Mouse (Mus musculus) liver, embryonic 14.5 days (tissue): Measurements from ENCODE around the gene Mcat. TPM values are rescaled to one million over a fixed set of nuclear protein-coding genes. Genes with fewer than 3 reads are reported as not detected.

Source experiments
- ATAC-seq: fragments of 200-750 bp; cut with Nextera tagmentation; 2 replicates; pipeline ENCODE4 v1.8.0; 2017; ENCODE audit warnings: moderate number of reproducible peaks, mild to moderate bottlenecking, moderate library complexity; ENCODE audit not compliant: insufficient read depth
- DNase-seq, 3 experiments: peaks; one replicate each; pipeline ENCODE4 v3.0.0-alpha.2; 2012 to 2013; ENCODE audit warnings: low read depth in 3 of 3, low spot score in 3 of 3
- H3K27ac ChIP-seq: fragments of 300-500 bp; sonication (generic); 2 replicates; pipeline ENCODE4 v1.5.1; 2014; ENCODE audit warnings: moderate library complexity, mild to moderate bottlenecking, control low read depth, inconsistent platforms
- H3K27me3 ChIP-seq: fragments of 300-500 bp; sonication (generic); 2 replicates; pipeline ENCODE4 v1.6.1; 2014; ENCODE audit warnings: mild to moderate bottlenecking, low read length, moderate library complexity; ENCODE audit not compliant: control insufficient read depth, insufficient read depth
- H3K36me3 ChIP-seq: fragments of 300-500 bp; sonication (generic); replicated peaks from 2 replicates; pipeline ENCODE4 v1.6.1; 2014; ENCODE audit warnings: low read depth; ENCODE audit not compliant: control insufficient read depth, insufficient read depth
- H3K4me1 ChIP-seq, 2 experiments: fragments of 200-500 bp in 1 of 2; fragments of 300-500 bp in 1 of 2; sonication (generic) in 1 of 2; replicated peaks; 2 replicates each; pipeline ENCODE4 v1.6.1; 2012 to 2014; ENCODE audit warnings: antibody characterized with exemption in 1 of 2, inconsistent platforms in 1 of 2, low read length in 1 of 2; ENCODE audit not compliant: control insufficient read depth in 2 of 2, insufficient read depth in 2 of 2
- H3K4me2 ChIP-seq: fragments of 300-500 bp; sonication (generic); 2 replicates; pipeline ENCODE4 v1.6.1; 2014; ENCODE audit warnings: low read depth, mild to moderate bottlenecking, control low read depth, moderate library complexity
- H3K4me3 ChIP-seq, 2 experiments: fragments of 200-500 bp in 1 of 2; fragments of 300-500 bp in 1 of 2; sonication (generic) in 1 of 2; 2 replicates each; pipeline ENCODE4 v1.5.1; 2012 to 2014; ENCODE audit warnings: low read depth in 2 of 2, low read length in 2 of 2, mild to moderate bottlenecking in 2 of 2, control low read depth in 1 of 2, inconsistent platforms in 1 of 2, moderate library complexity in 1 of 2; ENCODE audit not compliant: insufficient read depth in 1 of 2
- H3K9ac ChIP-seq: fragments of 300-500 bp; sonication (generic); replicated peaks from 2 replicates; pipeline ENCODE4 v1.6.1; 2014; ENCODE audit warnings: mild to moderate bottlenecking, control low read depth, moderate library complexity
- H3K9me3 ChIP-seq: fragments of 300-500 bp; sonication (generic); 2 replicates; pipeline ENCODE4 v1.6.1; 2016; ENCODE audit warnings: low read length, mixed read lengths; ENCODE audit not compliant: control insufficient read depth
- CTCF ChIP-seq: IDR thresholded peaks from 2 replicates; pipeline ENCODE4 v1.5.1; 2016; ENCODE audit warnings: antibody characterized with exemption, low read depth, control low read depth
- EP300 ChIP-seq: IDR thresholded peaks from 2 replicates; pipeline ENCODE4 v1.6.1; 2016; ENCODE audit warnings: antibody characterized with exemption, low read depth
- WGBS: fragments of 180-500 bp; shearing (Covaris S2); extraction: QIAGEN DNeasy Blood & Tissue Kit; methylation state at CpG from one replicate; pipeline ENCODE4 v1.1.7; 2014; ENCODE audit not compliant: insufficient replicate concordance; 5-methylcytosine and 5-hydroxymethylcytosine counted together
- polyA plus RNA-seq, 2 experiments: library from polyadenylated mRNA; depleted of rRNA in 1 of 2; stranded (reverse) in 1 of 2; unstranded in 1 of 2; fragments of >200 nt; fragmentation: Nextera tagmentation in 1 of 2; extraction: Ambion mirVana in 1 of 2; gene quantifications; 2 replicates each; pipeline versions ENCODE4 v1.2.1 to v1.2.3; 2012 to 2014

Gene Mcat
- polyA plus RNA-seq, 2 experiments: 9.8 to 15.5 TPM

DNA sequence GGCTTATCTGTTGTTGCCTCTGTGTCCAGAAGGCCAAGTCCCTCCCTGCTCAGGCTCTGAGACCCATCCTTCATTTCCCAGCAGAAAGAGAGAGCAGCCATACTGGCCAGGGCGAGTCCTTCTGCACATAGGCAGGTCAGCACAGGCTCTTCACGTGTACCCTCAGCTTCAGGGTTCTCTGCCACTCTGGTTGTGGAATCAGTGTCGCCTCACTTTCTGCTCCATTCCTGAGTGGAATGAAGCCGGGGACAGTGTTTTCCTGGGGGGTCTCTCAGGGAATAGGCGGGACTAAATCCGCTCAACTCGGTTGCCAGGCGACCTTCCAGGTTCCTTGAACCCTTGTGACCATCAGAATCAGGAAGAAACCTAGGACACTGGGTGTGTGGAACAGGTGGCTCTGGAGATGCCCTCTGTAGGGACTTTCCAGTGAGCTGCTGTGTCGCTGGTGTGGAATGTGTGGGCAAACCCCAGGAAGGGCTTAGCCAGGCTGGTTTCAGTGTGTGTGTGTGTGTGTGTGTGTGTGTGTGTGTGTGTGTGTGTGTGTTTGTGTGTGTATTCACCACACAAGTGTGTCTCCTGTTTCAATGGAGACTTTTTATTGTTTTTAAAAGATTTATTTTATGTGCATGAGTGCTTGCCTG is 21.8 kb downstream of the Mcat start:
- H3K36me3 ChIP-seq: no peaks in the 10 kb centered on the region; the same call in 1 of the 2 replicates
- no peak overlapping the region for H3K27ac ChIP-seq
- DNase-seq (no peak), ATAC-seq (no peak)
- no peaks in the 10 kb centered on the region for H3K9me3 ChIP-seq
- no peak overlapping the region for H3K9ac ChIP-seq
- H3K4me3 ChIP-seq: no peak overlapping the region
- 0 out of 4 replicates have a peak, but pooled peaks cover 0 to 2% of the 10 kb centered on the region in 2 experiments for H3K4me1 ChIP-seq
- no peak for TF ChIP-seq CTCF
- TF ChIP-seq EP300: no peak
- no peaks in the 10 kb centered on the region; the same call in 1 of the 2 replicates for H3K27me3 ChIP-seq
- WGBS: 70% methylated on average over 9 of the region's 9 CpGs
- H3K4me2 ChIP-seq: no peak overlapping the region

DNA sequence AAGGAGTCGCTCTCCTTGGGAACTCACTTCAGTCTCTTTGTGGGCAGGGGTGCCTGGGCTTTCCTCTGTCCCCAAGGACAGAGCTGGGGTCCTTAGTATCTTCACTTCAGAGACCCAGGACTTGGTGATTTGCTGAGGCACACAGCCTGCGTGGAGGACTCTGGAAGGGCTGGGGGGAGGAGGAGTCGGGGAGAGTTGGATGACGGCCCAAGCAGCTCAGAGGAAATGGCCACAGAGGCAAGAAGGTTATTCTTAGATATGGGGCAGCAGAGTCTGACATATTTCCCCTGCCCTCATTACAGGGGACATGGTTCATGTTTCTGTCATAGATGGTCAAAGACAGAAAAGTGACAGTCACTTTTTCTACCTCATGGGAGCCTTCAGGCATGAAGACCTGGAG is 23.7 kb downstream of the Mcat start:
- no peaks in the 10 kb centered on the region for H3K9me3 ChIP-seq
- H3K4me2 ChIP-seq: no peak overlapping the region
- H3K9ac ChIP-seq: no peak overlapping the region
- 0 out of 4 replicates have a peak, but pooled peaks cover 0 to 2% of the 10 kb centered on the region in 2 experiments for H3K4me1 ChIP-seq
- no peak for TF ChIP-seq EP300
- no peak for TF ChIP-seq CTCF
- no peak for DNase-seq
- WGBS: 40% methylated on average over 4 of the region's 4 CpGs
- no peaks in the 10 kb centered on the region; the same call in 1 of the 2 replicates for H3K27me3 ChIP-seq
- H3K4me3 ChIP-seq: no peak overlapping the region
- no peak overlapping the region for H3K27ac ChIP-seq
- no peaks in the 10 kb centered on the region for H3K36me3 ChIP-seq
- no peak for ATAC-seq

- Histone ChIP-seq H3K27me3 (no peaks in the 10 kb centered on the region; the same call in 1 of the 2 replicates), H3K36me3 (no peaks in the 10 kb centered on the region), H3K4me2 (no peak overlapping the region), H3K9me3 (no peaks in the 10 kb centered on the region), H3K4me3 (no peak overlapping the region), H3K27ac (no peak overlapping the region), H3K9ac (no peak overlapping the region), H3K4me1 (0 out of 4 replicates have a peak, but pooled peaks cover 0 to 2% of the 10 kb centered on the region in 2 experiments)
- no peak for ATAC-seq
- TF ChIP-seq EP300 (no peak), CTCF (no peak)
- 76% methylated on average over 2 of the region's 2 CpGs for WGBS
- DNase-seq: no peak
Measured at GRCm38 (mm10) chr15:83538855-83539254, 24.7 kb downstream of the Mcat start.

DNA sequence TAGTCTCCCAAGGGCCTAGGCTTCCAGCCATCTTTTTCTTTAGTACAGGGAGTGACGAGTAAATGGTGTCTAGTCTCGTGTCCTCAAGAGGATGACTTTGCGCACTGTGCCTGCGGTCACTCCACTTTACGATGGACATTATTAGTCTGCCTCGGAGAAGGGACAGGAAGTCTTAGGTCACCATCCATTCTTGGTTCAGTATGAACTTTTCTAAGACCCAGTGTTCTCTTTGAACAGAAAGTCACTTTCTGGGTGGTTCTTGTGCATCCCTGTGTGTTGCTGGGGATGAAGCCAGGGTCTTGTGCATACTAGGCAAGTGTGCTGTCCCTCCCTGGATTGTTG is 27.7 kb downstream of the Mcat start:
- H3K4me3 ChIP-seq: no peak overlapping the region
- no peak overlapping the region for H3K4me2 ChIP-seq
- no peak overlapping the region for H3K27ac ChIP-seq
- H3K9ac ChIP-seq: no peak overlapping the region
- DNase-seq: no peak
- TF ChIP-seq EP300 (no peak), CTCF (no peak)
- H3K9me3 ChIP-seq: no peaks in the 10 kb centered on the region
- H3K4me1 ChIP-seq: 0 out of 4 replicates have a peak, but pooled peaks cover 0 to 2% of the 10 kb centered on the region in 2 experiments
- WGBS: 59% methylated on average over 6 of the region's 6 CpGs
- no peaks in the 10 kb centered on the region for H3K36me3 ChIP-seq
- H3K27me3 ChIP-seq: no peaks in the 10 kb centered on the region; the same call in none of the 2 replicates
- ATAC-seq: no peak

DNA sequence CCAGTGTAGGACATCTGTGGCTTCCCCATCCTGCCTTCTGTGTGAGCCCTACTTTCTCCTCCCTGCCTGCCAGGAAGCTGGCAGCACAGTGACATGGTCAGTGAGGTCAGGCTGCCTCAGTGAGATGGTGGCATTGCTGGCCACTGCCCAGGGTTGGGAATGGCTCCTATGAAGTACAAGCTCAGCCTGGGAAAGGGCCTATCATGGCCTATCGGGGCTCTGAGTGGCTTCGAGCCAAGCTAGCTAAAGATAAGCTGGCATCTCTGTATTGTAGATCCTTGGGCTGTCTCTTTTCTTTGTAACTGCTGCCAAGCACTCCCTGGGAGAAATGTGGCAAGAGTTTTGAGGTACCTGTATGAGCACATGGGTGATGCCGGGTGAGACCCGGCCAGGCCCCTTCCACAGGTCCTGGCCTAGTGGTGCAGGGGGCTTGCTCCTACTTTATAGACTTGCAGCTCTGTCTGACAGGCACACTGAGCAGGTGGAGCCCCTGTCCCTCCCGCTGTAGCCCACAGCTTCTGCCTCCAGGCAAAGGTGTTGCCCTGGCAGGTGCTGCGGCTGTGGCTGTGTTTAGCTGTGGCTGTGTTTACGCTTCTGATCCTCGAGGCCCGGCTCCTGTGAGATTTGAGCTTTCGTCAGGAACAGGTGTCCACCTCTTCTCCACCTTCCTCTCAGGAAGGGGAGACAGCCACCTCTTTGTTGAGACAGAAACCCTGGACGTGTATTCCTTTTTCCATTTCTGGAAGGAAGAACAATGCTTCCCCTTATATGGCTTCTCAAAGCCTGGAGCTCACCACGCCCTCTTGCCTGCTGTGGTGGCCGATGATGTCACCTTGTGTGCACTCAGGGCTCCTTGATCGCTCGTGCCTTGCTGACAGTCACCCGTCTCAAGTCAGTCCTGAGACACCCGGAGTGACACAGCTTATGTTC is 28.4 kb downstream of the Mcat start:
- DNase-seq (no peak), ATAC-seq (no peak)
- TF ChIP-seq CTCF (no peak), EP300 (no peak)
- Histone ChIP-seq H3K4me1 (0 out of 4 replicates have a peak, but pooled peaks cover 0 to 1% of the 10 kb centered on the region in 2 experiments), H3K4me2 (no peak overlapping the region), H3K4me3 (no peak overlapping the region), H3K9ac (no peak overlapping the region), H3K9me3 (no peaks in the 10 kb centered on the region), H3K36me3 (no peaks in the 10 kb centered on the region), H3K27me3 (peaks cover 6% of the 10 kb centered on the region), H3K27ac (no peak overlapping the region)
- 55% methylated on average over 17 of the region's 17 CpGs for WGBS
